Mouse (Mus musculus): ENCODE measurements at regions not wholly inside any gene's neighbourhood (a gene's known extent, or its start where the extent isn't known, plus 50 kb on each side); places are given as distances from the start of the nearest gene placed in this dataset.
A peak's percentile ranks its signal among the peaks of the same experiment; 100 is the strongest.

DNA sequence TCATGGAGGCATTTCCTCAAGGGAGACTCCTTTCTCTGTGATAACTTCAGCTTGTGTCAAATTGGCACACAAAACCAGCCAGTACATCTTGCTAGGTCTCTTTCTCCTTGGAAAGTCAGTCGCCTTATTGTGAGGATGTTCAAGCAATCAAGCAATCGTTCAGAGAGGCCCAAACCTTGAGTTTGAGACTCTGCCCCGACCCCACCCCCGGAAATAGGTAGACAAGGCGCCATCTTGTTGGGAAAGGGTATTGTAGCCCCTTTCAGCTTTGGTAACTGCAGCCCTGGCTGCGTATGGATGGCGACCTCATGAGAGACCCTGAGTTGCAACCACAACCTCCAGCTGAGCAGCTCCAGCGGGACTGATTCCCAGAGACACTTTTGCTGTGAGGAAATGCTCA is 151.7 kb upstream of the Med13l start:
- Histone ChIP-seq H3K9me3 (replicated peaks) (no peaks in the 10 kb centered on the region), H3K4me3 (replicated peaks) (no peak overlapping the region), H3K27me3 (replicated peaks) (no peaks in the 10 kb centered on the region), H3K4me1 (peaks cover 27% of the 10 kb centered on the region), H3K4me2 (no peak overlapping the region), H3K27ac (replicated peaks) (no peak overlapping the region), H3K9ac (replicated peaks) (no peak overlapping the region), H3K36me3 (no peaks in the 10 kb centered on the region)
- WGBS, result 88% methylated on average over 8 of the region's 8 CpGs
- no peak for ATAC-seq (ENCODE audit: low FRiP score)

DNA sequence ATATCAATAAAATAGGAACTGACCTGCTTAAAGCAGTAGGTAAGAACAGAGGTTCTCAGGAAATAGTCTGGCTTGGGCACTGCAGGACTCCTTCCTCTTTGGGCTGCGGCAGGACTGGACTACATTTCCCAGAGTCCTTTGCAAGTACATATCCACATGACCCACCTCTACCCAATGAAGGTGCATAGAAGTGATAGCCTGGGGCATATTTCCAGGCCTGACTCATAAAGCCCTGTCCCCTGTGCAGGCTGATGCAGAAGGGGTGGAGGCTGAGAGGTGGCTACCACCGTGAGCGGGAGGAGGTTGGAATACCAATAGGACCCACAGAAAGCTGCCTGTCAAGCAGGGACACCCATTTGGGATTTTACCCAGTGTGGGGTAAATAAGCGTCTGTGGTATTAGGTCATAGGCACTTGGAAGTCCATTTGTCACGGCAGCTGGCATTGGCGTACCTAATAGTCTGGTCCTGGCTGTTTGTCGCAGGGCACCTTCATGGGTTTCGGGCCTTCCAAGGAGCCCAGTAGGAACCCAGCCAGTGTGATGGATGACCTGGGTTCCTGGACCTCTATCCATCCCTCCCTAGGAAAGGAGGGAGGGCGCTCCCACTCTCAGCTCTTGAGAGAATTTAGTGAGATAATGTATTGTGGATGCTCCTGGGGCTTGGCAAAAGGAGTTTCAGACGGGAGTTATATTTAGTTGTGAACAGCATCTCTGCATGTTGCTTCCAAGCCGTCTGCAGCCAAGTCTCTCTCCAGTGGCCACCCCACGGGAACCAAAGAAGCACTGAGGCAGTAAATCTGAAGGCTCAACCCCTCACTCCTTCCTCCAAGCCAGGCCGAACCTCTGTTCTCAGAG is 146.8 kb upstream of the Med13l start:
- H3K4me2 ChIP-seq, result peak overlapping the region; percentile 35
- H3K4me3 ChIP-seq (replicated peaks), result no peak overlapping the region
- no peaks in the 10 kb centered on the region for H3K36me3 ChIP-seq
- ATAC-seq (ENCODE audit: low FRiP score), result peak; percentile 95
- peak overlapping the region; percentile 56 for H3K27ac ChIP-seq (replicated peaks)
- H3K27me3 ChIP-seq (replicated peaks), result no peaks in the 10 kb centered on the region
- WGBS, result 52% methylated on average over 13 of the region's 13 CpGs
- H3K9ac ChIP-seq (replicated peaks), result no peak overlapping the region
- peaks cover 25% of the 10 kb centered on the region for H3K4me1 ChIP-seq
- H3K9me3 ChIP-seq (replicated peaks), result no peaks in the 10 kb centered on the region

DNA sequence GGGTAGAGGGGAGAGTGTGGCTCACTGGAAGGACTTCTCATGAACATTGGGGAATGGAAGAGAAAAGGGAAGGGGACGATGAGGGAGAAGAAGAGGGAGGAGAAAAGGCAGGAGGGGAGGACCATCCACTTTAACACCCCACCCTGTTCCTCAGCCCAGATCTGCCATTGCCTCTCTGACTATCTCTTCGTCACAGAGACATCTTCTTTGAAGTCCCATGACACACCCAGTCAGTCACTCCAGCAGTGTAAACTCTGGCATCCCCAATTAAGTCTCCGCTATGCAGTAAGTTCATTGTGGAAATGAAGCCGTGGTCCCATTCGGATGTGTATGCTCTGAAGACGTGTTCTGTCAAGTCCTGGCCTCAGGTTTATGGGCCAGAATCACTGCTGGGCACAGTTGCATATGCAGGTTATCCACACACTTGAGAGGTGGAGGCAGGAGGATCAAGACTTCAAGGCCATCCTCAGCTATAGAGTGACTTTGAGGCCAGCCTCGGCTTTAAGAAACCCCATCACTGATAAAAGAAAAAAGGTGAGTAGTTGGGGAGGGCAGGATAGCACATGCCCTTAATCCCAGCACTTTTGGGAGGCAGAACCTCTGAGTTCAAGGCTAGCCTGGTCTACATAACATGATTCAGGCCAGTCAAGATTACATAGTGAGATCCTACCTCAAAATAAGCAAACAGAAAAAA is 141.0 kb upstream of the Med13l start:
- H3K4me1 ChIP-seq, result peaks cover 15% of the 10 kb centered on the region
- H3K9me3 ChIP-seq (replicated peaks), result no peaks in the 10 kb centered on the region
- no peak overlapping the region for H3K27ac ChIP-seq (replicated peaks)

DNA sequence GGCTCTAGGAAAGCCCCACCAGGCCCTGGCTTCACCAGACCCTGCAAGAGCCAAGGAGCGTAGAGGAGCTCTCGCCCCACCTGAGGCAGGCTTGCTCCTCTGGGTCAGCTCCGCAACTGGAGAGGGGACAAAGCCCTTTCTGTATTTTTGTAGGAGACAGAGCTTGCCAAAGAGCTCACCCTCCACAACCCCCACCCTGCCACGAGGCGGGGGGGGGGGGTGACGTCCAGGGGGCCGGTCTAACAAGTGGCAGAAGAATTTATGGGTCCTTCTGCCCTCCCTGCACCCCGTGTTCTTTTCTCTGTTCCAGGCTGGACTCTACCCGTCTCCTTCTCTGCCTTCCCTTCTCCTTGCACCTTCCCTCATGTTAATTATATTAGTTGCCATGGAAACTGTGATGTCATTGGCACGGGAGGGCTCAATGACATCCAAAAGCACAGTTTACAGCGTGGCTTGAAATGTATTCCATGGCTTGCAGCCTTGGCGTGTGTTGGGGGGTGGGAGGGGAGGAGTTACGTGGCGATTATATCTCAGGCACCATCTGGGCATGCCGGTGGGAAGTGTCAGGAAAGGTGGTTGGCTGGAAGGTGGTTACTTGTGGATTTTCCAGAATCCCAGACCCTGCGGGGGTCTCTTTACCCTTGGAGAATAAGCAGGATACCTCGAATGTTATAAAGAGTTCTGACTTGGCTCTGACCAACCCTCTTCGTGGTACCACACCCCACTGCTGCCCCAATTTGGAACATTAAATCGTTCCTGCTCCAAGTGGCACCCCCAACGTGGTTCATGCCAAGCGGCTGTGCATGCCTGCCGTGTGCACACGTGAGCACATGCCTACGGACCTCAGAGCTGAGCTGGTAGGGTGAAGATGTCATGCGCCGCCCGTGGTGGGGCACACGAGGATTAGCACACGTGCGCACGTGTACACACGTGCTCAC is 138.3 kb upstream of the Med13l start:
- peak; percentile 88 for ATAC-seq (ENCODE audit: low FRiP score)
- peak overlapping the region; percentile 28 for H3K4me3 ChIP-seq (replicated peaks)
- peak overlapping the region; percentile 81 for H3K27ac ChIP-seq (replicated peaks)
- H3K36me3 ChIP-seq, result no peaks in the 10 kb centered on the region
- H3K4me1 ChIP-seq, result peaks cover 15% of the 10 kb centered on the region
- no peaks in the 10 kb centered on the region for H3K27me3 ChIP-seq (replicated peaks)
- peak overlapping the region; percentile 44; the same call in 1 of the 2 replicates for H3K9ac ChIP-seq (replicated peaks)
- H3K4me2 ChIP-seq, result peak overlapping the region; percentile 63
- 42% methylated on average over 32 of the region's 32 CpGs for WGBS
- no peaks in the 10 kb centered on the region for H3K9me3 ChIP-seq (replicated peaks)

More for the DNA sequence above, 141.0 kb upstream of the Med13l start:
- Histone ChIP-seq H3K4me2 (no peak overlapping the region), H3K9ac (replicated peaks) (no peak overlapping the region), H3K27me3 (replicated peaks) (no peaks in the 10 kb centered on the region), H3K4me3 (replicated peaks) (no peak overlapping the region), H3K36me3 (no peaks in the 10 kb centered on the region)
- WGBS, result 89% methylated on average over 7 of the region's 7 CpGs
- ATAC-seq (ENCODE audit: low FRiP score), result no peak

DNA sequence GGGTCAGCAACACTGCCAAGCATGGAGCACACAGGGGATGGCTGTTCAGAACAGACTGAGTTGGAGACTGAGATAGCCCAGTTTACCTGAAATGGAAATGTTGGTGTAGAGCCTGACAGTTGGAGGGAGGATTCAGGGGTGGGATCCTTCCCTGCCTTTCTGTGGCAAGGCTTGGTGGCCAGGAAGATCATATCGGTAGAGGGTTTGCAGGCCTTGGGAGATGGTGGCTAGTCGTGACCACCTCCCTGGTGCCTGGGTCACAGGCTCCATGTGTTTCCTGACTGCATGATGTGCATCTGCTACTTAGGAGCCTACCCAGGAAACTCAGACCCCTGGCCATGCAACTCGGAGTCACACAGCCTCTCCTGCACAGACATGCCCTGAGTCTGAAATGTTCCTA is 136.3 kb upstream of the Med13l start:
- 0 out of 2 replicates have a peak overlapping the region, but pooled peaks have one; percentile 23 for H3K27ac ChIP-seq (replicated peaks)
- no peak overlapping the region for H3K9ac ChIP-seq (replicated peaks)
- H3K27me3 ChIP-seq (replicated peaks), result no peaks in the 10 kb centered on the region
- ATAC-seq (ENCODE audit: low FRiP score), result no peak
- H3K9me3 ChIP-seq (replicated peaks), result no peaks in the 10 kb centered on the region
- no peaks in the 10 kb centered on the region for H3K36me3 ChIP-seq
- H3K4me1 ChIP-seq, result peaks cover 15% of the 10 kb centered on the region
- 90% methylated on average over 3 of the region's 3 CpGs for WGBS
- no peak overlapping the region for H3K4me3 ChIP-seq (replicated peaks)
- no peak overlapping the region for H3K4me2 ChIP-seq

DNA sequence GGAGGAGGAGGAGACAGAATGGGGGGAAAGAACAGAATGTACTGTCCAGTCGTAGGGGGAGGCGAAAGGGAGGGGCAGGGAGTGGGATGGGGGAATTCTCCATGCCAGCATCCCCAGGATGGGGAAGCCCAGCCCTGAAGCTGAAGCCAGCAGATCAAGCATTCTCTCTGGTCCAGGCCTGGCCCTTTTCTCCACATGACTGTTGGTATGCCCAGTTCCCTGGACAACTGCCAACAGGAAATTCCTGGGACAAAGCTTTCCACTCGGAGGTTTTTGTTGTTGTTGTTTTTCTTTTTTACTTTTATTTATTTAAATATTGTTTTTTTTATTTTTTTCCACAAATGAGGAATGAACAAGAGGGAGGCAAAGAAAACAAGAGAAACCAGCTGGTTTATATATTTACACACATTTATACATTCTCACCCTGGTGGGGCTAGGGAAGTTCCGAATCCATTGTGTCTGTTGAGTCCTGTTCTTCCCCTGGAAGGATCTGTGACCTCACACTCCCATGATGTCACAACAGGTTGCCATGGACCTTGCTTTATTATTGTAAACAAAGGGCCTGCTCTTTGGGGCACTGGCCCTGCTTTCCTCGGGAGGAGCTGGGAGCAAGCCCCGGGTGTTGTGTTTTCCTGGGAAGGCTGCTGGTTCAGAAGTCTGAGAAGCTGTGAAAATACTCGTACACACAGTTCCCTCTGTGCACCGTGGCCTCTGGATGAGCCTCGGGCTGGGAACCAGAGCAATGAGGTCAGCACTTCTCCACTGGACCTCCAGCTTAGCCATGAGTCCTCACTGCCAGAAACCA is 135.5 kb upstream of the Med13l start:
- no peaks in the 10 kb centered on the region for H3K36me3 ChIP-seq
- 43% methylated on average over 9 of the region's 9 CpGs for WGBS
- H3K9ac ChIP-seq (replicated peaks), result no peak overlapping the region
- H3K4me1 ChIP-seq, result peaks cover 15% of the 10 kb centered on the region
- no peaks in the 10 kb centered on the region for H3K27me3 ChIP-seq (replicated peaks)
- no peak overlapping the region for H3K4me3 ChIP-seq (replicated peaks)
- no peaks in the 10 kb centered on the region for H3K9me3 ChIP-seq (replicated peaks)
- ATAC-seq (ENCODE audit: low FRiP score), result no peak
- peak overlapping the region; percentile 23; the same call in 1 of the 2 replicates for H3K27ac ChIP-seq (replicated peaks)
- no peak overlapping the region for H3K4me2 ChIP-seq

DNA sequence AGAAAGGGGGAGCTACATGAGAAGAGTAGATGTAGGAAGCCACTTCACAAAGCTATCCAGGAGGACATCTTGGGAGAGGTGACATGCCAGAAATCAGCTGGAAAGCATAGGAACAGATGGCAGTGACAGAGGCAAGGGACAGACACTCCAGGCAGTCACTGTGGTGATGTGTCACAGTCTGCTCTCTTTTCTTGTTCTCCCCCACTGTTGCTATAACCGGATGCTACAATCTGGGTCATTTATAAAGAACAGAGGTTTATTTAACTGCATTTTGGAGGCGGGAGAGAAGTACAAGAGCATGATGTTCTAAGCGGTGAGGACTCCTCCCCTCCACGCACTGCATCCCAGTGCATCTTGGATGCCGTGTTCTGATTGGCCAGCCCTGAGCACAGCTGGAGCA is 133.8 kb upstream of the Med13l start:
- ATAC-seq (ENCODE audit: low FRiP score), result no peak
- Histone ChIP-seq H3K4me1 (peaks cover 13% of the 10 kb centered on the region), H3K9me3 (replicated peaks) (no peaks in the 10 kb centered on the region), H3K27me3 (replicated peaks) (no peaks in the 10 kb centered on the region), H3K36me3 (no peaks in the 10 kb centered on the region), H3K4me3 (replicated peaks) (no peak overlapping the region), H3K4me2 (no peak overlapping the region), H3K27ac (replicated peaks) (no peak overlapping the region), H3K9ac (replicated peaks) (no peak overlapping the region)
- 56% methylated on average over 5 of the region's 5 CpGs for WGBS

DNA sequence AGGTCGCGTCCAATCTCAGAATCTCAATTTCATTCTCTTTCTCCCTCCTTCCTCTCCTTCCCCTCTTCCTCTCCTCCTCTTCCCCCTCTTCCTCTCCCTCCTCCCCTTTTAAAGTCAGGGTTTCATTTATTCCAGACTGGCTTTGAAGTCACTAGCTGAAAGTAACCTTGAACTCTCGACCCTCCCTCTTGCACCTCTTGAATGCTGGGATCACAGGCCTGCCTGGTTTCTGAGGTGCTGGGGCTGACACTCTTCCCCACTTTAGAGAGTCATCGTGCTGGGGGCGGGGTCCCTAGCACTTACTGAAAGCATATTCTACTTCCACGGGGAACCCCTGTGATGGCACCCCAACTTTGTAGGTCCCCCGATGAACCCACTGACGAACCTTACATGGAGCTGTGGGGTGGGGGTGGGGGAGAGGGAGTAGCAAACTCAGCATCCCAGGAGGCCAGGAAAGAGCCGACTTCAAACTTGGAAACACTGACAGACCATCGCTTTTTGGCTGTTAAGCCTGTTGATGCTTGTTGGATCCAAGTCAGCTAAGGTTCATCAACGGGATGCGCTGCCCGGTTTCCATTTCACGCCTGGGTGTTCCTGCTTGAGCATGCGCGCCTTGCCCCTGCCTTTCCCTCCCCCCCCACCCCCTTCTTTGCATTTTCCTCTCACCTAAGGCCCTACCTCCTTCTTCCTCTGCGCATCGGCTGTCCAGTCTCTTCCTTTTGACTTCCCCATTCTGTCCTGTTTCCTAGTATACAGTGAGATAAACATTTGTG is 132.0 kb upstream of the Med13l start:
- Histone ChIP-seq H3K9ac (replicated peaks) (no peak overlapping the region), H3K27me3 (replicated peaks) (no peaks in the 10 kb centered on the region), H3K27ac (replicated peaks) (no peak overlapping the region), H3K36me3 (no peaks in the 10 kb centered on the region), H3K4me1 (no peaks in the 10 kb centered on the region), H3K4me3 (replicated peaks) (no peak overlapping the region), H3K9me3 (replicated peaks) (no peaks in the 10 kb centered on the region), H3K4me2 (no peak overlapping the region)
- 81% methylated on average over 18 of the region's 18 CpGs for WGBS
- no peak for ATAC-seq (ENCODE audit: low FRiP score)

DNA sequence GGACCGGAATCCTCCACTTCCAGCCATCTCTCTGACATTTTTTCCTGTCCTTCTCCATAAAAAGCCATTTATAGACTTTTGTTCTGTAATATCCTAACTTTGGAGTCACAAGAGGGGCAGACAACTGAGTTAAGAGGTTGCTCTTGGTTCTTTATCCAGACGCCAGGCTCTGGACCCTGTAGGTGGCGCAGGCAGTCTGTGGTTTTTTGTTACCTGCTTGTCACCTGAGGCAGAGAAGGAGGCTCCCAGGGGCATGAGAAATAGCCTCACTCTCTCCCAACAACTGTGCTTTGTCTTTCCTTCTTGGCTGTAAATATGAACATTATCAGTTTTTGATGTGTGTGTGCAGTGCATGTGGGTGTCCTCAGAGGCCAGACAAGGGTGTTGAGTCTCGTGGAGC is 126.9 kb upstream of the Med13l start:
- 82% methylated on average over 4 of the region's 4 CpGs for whole genome bisulfite sequencing
- peaks cover 15% of the 10 kb centered on the region for H3K4me1 ChIP-seq
- H3K36me3 ChIP-seq, result no peaks in the 10 kb centered on the region
- H3K4me2 ChIP-seq, result no peak overlapping the region
- no peak overlapping the region for H3K4me3 ChIP-seq (replicated peaks)
- H3K27ac ChIP-seq (replicated peaks), result no peak overlapping the region
- peaks cover 19% of the 10 kb centered on the region for H3K27me3 ChIP-seq (replicated peaks)
- H3K9me3 ChIP-seq (replicated peaks), result no peaks in the 10 kb centered on the region
- ATAC-seq (ENCODE audit: low FRiP score), result no peak
- H3K9ac ChIP-seq (replicated peaks), result no peak overlapping the region

DNA sequence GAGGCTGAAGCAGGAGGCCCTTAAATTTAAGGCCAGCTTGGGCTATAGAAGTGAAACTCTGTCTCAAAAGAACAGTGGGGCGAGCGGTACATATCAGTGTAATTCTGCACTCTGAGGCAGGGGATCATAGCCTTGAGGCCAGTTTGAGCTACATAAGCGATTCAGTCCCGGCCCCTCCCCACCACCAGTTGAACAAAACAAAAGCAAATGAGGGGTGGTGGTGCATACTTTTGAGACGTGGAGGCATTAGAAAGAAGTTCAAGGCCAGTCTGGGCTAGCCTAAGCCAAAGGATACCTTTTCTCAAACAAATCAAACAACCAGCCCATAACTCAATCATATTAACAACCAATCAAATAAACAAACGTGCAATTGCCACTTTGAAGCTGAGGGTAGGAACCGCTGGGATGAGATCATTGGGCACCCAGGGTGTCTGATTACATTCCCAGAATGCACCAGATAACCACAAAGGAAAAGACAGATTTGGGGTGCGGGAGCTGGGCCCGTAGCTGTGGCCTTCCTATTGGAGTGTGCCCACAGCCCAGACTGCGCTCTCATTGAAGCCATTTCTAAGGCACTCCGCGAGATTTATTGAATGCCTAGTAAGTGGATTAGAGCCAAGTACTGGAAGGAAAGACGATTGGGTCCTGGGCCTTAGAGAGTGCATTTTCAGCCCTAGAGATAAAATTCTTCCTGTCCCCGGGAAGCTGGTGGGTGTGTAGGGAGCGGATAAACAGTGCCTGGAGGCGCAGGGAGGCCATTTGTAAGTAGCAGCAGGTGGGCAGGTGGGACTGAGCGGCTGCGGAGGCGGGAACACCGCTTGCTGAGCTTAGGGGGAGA is 125.5 kb upstream of the Med13l start:
- Histone ChIP-seq H3K4me2 (peak overlapping the region; percentile 15; the same call in 1 of the 2 replicates), H3K27me3 (replicated peaks) (peaks cover 19% of the 10 kb centered on the region), H3K4me1 (peaks cover 15% of the 10 kb centered on the region), H3K9ac (replicated peaks) (no peak overlapping the region), H3K9me3 (replicated peaks) (no peaks in the 10 kb centered on the region), H3K27ac (replicated peaks) (no peak overlapping the region), H3K4me3 (replicated peaks) (no peak overlapping the region), H3K36me3 (no peaks in the 10 kb centered on the region)
- WGBS, result 17% methylated on average over 20 of the region's 20 CpGs
- no peak; the same call in 1 of the 2 replicates for ATAC-seq (ENCODE audit: low FRiP score)

Measured in neural tube, embryonic 15.5 days (tissue).